Mouse (Mus musculus) Muller cell, postnatal 12 days (primary cell): ENCODE data around the gene Trp53i13.

Experiments used
- DNase-seq: peaks from one replicate; pipeline ENCODE4 v3.0.0-alpha.2; 2015; ENCODE audit errors: inconsistent ontology term

Trp53i13 gene

DNA sequence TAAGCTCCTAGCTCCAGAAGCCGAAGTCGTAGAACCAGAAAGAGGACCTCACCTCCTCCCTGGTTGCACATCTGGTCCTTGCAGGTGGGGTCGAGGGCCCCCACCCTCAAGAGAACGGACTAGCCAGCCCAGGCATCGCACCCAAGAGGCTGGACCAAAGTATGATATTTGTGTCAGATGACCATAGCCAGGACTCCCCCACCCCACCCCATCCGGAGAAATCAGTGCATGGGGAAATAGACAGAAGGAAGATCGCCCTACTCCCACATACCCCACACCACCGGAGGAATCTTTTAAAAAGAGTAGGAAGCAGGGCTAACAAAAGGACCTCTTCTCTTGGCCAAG, 52.7 kb downstream of the Trp53i13 start:
- no peak for DNase-seq

DNA sequence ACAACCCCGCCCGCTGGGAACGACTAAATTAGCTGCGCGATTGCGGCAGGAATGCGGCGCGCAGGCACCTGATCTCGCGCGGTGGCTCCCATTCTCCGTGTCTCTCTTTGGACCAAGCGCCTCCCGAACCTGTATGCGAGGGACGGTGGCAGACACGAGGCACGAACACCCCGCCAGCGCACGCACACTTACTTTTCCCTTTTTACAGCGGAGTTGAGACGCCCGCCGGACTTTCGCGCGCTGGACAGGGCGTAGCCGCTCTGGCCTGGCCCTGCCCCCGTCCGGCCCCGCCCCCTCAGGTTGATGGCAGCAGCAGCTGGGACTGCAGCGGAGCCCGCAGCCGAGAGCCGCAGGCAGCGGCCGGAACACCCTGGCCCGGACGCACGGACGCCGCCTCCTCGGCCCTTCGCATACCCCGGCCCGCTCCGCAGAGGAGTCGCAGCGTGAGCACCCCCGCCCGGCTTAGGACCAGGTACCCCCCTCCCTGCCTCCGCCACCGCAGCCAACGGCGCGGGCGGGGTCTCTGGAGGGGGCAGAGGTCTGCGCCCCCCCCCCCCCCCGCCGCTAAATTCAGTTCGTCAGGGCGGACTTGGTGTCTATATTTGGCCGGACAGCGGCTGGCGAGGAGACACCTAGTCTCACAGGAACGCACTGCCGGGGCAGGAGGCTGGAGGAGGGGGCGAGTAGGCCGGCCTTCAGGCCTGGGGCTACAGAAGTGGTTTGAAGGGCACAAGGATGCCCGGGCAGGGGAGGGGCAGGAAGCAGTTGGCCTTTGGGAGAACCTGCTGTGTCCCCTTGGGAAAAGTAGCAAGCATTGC, 53.3 kb downstream of the Trp53i13 start, which contains the start of gene Coro6:
Coro6 (plus strand) TSS at position 129 of the 818 bp plus-strand sequence.
- DNase-seq: peak; percentile 80

DNA sequence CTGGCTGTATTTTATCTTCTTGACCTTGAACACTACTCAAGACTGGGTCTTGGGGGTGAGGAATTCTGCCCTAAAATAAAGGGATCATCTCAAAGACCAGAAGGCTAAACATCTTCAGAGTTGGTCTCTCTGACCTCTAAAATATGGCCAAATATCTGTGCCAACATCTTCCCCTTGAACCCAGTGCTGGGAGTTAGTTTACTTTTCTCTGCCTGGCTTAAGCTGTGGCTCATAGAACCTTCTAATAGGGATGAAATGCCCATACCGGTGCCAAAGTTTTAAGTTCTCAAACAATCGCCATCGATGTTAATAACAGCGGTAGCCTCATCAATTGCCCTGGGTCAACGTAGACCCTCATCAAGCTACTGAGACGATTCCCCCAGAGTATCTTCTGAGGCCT, 53.9 kb downstream of the Trp53i13 start:
- no peak for DNase-seq
